Mouse (Mus musculus): ENCODE measurements around the gene Wars. TPM values are rescaled to one million over a fixed set of nuclear protein-coding genes. Genes with fewer than 3 reads are reported as not detected.

The Wars gene
- polyA plus RNA-seq, 1 experiment: 127 TPM

- WGBS: 87% methylated on average over 15 of the region's 15 CpGs
- TF ChIP-seq POLR2A (IDR thresholded peaks at IDR 0.05; ENCODE audit: borderline replicate concordance, extremely low read depth, low read depth, low read length) (no peak), CTCF (IDR thresholded peaks at IDR 0.05; ENCODE audit: insufficient read depth, low read length) (no peak)
These were observed 69.6 kb downstream of the Wars start for GRCm38 (mm10) chr12:108824225-108824874.

GRCm38 (mm10) chr12:108823036-108823435 is 70.9 kb downstream of the Wars start:
- WGBS: 61% methylated on average over 8 of the region's 8 CpGs
- no peak for DNase-seq
- no peak overlapping the region for H3K4me3 ChIP-seq (replicated peaks; ENCODE audit: extremely low read depth, low read depth, low read length)
- no peaks in the 10 kb centered on the region for H3K4me1 ChIP-seq (ENCODE audit: control insufficient read depth, insufficient read depth, low read length)
- TF ChIP-seq CTCF (IDR thresholded peaks at IDR 0.05; ENCODE audit: insufficient read depth, low read length) (no peak), POLR2A (IDR thresholded peaks at IDR 0.05; ENCODE audit: borderline replicate concordance, extremely low read depth, low read depth, low read length) (no peak)

More at GRCm38 (mm10) chr12:108824225-108824874, 69.6 kb downstream of the Wars start:
- H3K4me3 ChIP-seq (replicated peaks; ENCODE audit: extremely low read depth, low read depth, low read length): no peak overlapping the region
- DNase-seq: no peak
- H3K4me1 ChIP-seq (ENCODE audit: control insufficient read depth, insufficient read depth, low read length): no peaks in the 10 kb centered on the region

DNA sequence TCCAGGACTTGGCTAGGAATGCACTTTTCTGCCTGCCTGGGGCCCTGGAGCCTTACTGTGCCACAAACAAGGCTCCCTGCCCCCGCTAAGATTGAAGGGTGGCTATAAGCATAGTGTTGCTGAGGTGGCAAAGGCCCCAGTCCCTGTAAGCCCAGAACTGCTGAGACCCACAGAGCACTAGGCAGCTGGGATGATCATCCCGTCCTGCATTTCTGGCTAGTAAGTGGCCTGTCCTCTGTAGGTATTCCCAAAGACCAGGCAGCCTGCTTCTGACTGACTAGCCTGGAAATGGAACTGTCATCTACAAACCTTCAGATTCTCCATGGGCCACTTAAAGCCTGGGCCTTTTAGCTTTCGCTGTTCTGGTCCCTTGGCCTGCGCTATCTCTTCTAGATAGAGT is 73.5 kb downstream of the Wars start:
- 89% methylated on average over 4 of the region's 4 CpGs for WGBS
- no peak for TF ChIP-seq POLR2A (IDR thresholded peaks at IDR 0.05; ENCODE audit: borderline replicate concordance, extremely low read depth, low read depth, low read length)
- no peak for TF ChIP-seq CTCF (IDR thresholded peaks at IDR 0.05; ENCODE audit: insufficient read depth, low read length)

GRCm38 (mm10) chr12:108816569-108816968 is 77.4 kb downstream of the Wars start:
- no peak for DNase-seq
- peaks cover 3% of the 10 kb centered on the region; the same call in 1 of the 2 replicates for H3K4me1 ChIP-seq (ENCODE audit: control insufficient read depth, insufficient read depth, low read length)
- TF ChIP-seq POLR2A (IDR thresholded peaks at IDR 0.05; ENCODE audit: borderline replicate concordance, extremely low read depth, low read depth, low read length) (no peak), CTCF (IDR thresholded peaks at IDR 0.05; ENCODE audit: insufficient read depth, low read length) (no peak)
- WGBS: 56% methylated on average over 11 of the region's 11 CpGs
- H3K4me3 ChIP-seq (replicated peaks; ENCODE audit: extremely low read depth, low read depth, low read length): no peak overlapping the region

More for the DNA sequence above, 73.5 kb downstream of the Wars start:
- peaks cover 3% of the 10 kb centered on the region; the same call in 1 of the 2 replicates for H3K4me1 ChIP-seq (ENCODE audit: control insufficient read depth, insufficient read depth, low read length)
- DNase-seq: no peak
- no peak overlapping the region for H3K4me3 ChIP-seq (replicated peaks; ENCODE audit: extremely low read depth, low read depth, low read length)

DNA sequence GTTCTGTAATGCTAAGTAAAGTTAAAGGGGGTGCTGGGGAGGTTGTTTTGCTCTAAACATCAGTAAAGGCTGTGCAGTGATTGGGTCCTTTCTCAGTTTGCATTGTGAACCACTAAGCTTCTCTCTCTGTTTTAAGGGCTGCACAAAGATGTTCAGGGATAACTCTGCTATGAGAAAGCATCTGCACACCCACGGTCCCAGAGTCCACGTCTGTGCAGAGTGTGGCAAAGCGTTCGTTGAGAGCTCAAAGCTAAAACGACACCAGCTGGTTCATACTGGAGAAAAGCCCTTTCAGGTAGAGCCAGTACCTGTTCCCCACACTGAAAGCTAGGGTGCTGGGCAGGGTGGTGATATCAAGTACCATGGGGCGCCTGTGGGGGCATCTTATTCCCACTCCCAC is 79.5 kb downstream of the Wars start:
- WGBS: 87% methylated on average over 6 of the region's 6 CpGs
- TF ChIP-seq CTCF (IDR thresholded peaks at IDR 0.05; ENCODE audit: insufficient read depth, low read length): no peak
- TF ChIP-seq POLR2A (IDR thresholded peaks at IDR 0.05; ENCODE audit: borderline replicate concordance, extremely low read depth, low read depth, low read length): no peak
- peaks cover 5% of the 10 kb centered on the region for H3K4me1 ChIP-seq (ENCODE audit: control insufficient read depth, insufficient read depth, low read length)
- no peak overlapping the region for H3K4me3 ChIP-seq (replicated peaks; ENCODE audit: extremely low read depth, low read depth, low read length)
- DNase-seq: no peak

DNA sequence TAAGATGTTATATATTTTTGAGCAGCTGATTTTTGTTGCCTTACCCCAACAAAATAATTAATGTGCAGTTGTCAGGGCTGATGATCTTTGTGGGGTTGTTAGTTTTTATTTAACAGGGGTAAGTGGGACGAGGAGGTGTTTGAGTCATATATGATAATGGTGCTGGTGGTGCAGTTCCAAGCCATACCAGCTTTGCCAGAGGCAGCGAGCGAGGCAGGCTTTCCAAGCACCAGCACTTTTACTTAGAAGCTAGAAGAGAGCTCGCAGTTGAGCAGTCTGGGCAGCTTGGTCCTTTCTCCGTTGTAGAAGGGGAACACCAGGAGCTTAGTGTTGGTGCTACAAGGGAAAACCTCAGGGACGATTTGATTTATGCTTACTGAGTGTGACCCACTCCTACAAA is 81.5 kb downstream of the Wars start:
- no peak for DNase-seq
- Histone ChIP-seq H3K4me3 (replicated peaks; ENCODE audit: extremely low read depth, low read depth, low read length) (no peak overlapping the region), H3K4me1 (ENCODE audit: control insufficient read depth, insufficient read depth, low read length) (peaks cover 5% of the 10 kb centered on the region)
- no peak for TF ChIP-seq CTCF (IDR thresholded peaks at IDR 0.05; ENCODE audit: insufficient read depth, low read length)
- TF ChIP-seq POLR2A (IDR thresholded peaks at IDR 0.05; ENCODE audit: borderline replicate concordance, extremely low read depth, low read depth, low read length): no peak
- WGBS: 81% methylated on average over 6 of the region's 6 CpGs

- TF ChIP-seq POLR2A (IDR thresholded peaks at IDR 0.05; ENCODE audit: borderline replicate concordance, extremely low read depth, low read depth, low read length): no peak
- peak; percentile 35; the same call in 1 of the 2 replicates for TF ChIP-seq CTCF (IDR thresholded peaks at IDR 0.05; ENCODE audit: insufficient read depth, low read length)
- WGBS: 19% methylated on average over 2 of the region's 2 CpGs
- Histone ChIP-seq H3K4me1 (ENCODE audit: control insufficient read depth, insufficient read depth, low read length) (peaks cover 2% of the 10 kb centered on the region; the same call in 1 of the 2 replicates), H3K4me3 (replicated peaks; ENCODE audit: extremely low read depth, low read depth, low read length) (no peak overlapping the region)
- DNase-seq: no peak
These were observed 82.8 kb downstream of the Wars start for GRCm38 (mm10) chr12:108811133-108811532.

GRCm38 (mm10) chr12:108810309-108810708 is 83.7 kb downstream of the Wars start:
- TF ChIP-seq POLR2A (IDR thresholded peaks at IDR 0.05; ENCODE audit: borderline replicate concordance, extremely low read depth, low read depth, low read length) (no peak), CTCF (IDR thresholded peaks at IDR 0.05; ENCODE audit: insufficient read depth, low read length) (no peak)
- Histone ChIP-seq H3K4me3 (replicated peaks; ENCODE audit: extremely low read depth, low read depth, low read length) (no peak overlapping the region), H3K4me1 (ENCODE audit: control insufficient read depth, insufficient read depth, low read length) (peaks cover 6% of the 10 kb centered on the region)
- WGBS: 79% methylated on average over 7 of the region's 7 CpGs
- no peak for DNase-seq

Other genes starting within 250 kb of the Wars start
- 2.0 and 5.3 TPM in 2 replicates for gene Degs2, start 191.9 kb downstream of the Wars start, polyA plus RNA-seq (2012; rRNA removed)
- 19.3 and 22.0 TPM in 2 replicates for gene Yy1, start 101.2 kb downstream of the Wars start, polyA plus RNA-seq (2012; rRNA removed)
- 15.1 and 19.0 TPM in 2 replicates for gene Slc25a29, start 58.3 kb downstream of the Wars start, polyA plus RNA-seq (2012; rRNA removed)
- gene Slc25a47, start 58.1 kb downstream of the Wars start, polyA plus RNA-seq (2012; rRNA removed): 13.7 and 14.7 TPM in 2 replicates
- 15.7 and 18.3 TPM in 2 replicates for gene Wdr25, start 543 bp downstream of the Wars start, polyA plus RNA-seq (2012; rRNA removed)
- 7.1 and 8.3 TPM in 2 replicates for gene Begain, start 174.0 kb upstream of the Wars start, polyA plus RNA-seq (2012; rRNA removed)

Data from lung, adult 2 months (tissue).